8 mouse cellular contexts compared by ENCODE assay signal in genomic region chr9:41156720-41157019, GRCm38 (mm10). TPM values are rescaled to one million over a fixed set of nuclear protein-coding genes. Genes with fewer than 3 reads are reported as not detected.
DNase-seq lines count a peak whose midpoint lies in the region; ATAC-seq and TF ChIP-seq lines count a peak whose summit lies in the region.

No protein-coding gene starts in this region.

- DNase-seq in layer of hippocampus, adult 2 months (ENCODE audit: low spot score in 2 of 2): peak; percentile 43 to 50
- no peak for DNase-seq in layer of hippocampus, postnatal 14 days (ENCODE audit: low spot score in 2 of 2)
- peak; percentile 33 for DNase-seq in R1 (ENCODE audit: low read depth, low spot score)
- DNase-seq in kidney, postnatal 14 days: peak; percentile 42
- DNase-seq in midbrain, embryonic 14.5 days: peak; percentile 70
- DNase-seq in urinary bladder, adult 2 months (ENCODE audit: low spot score): no peak

- H3K27ac ChIP-seq in layer of hippocampus, adult 2 months: peak overlapping the region; percentile 92
- peak overlapping the region; percentile 82; the same call in 1 of the 2 replicates for H3K27ac ChIP-seq in forebrain, embryonic 15.5 days (replicated peaks)
- H3K27ac ChIP-seq in midbrain, embryonic 14.5 days (replicated peaks; ENCODE audit: low read depth, low read length): peak overlapping the region; percentile 87; the same call in 1 of the 2 replicates

- WGBS in forebrain, embryonic 15.5 days: 1% methylated on average over 20 of the region's 20 CpGs
- under 1% methylated on average over 20 of the region's 20 CpGs for WGBS in midbrain, embryonic 14.5 days

- no peaks in the 10 kb centered on the region for H3K36me3 ChIP-seq in forebrain, embryonic 15.5 days
- no peaks in the 10 kb centered on the region for H3K36me3 ChIP-seq in midbrain, embryonic 14.5 days (ENCODE audit: control insufficient read depth, insufficient read depth, low read length)

- H3K4me2 ChIP-seq in forebrain, embryonic 15.5 days (replicated peaks): peak overlapping the region; percentile 92
- H3K4me2 ChIP-seq in midbrain, embryonic 14.5 days (ENCODE audit: low read length): peak overlapping the region; percentile 78

- peaks cover 4% of the 10 kb centered on the region; the same call in 1 of the 2 replicates for H3K27me3 ChIP-seq in forebrain, embryonic 15.5 days
- peaks cover 13% of the 10 kb centered on the region; the same call in 1 of the 2 replicates for H3K27me3 ChIP-seq in midbrain, embryonic 14.5 days (ENCODE audit: control insufficient read depth, insufficient read depth, low read length)

- peak; percentile 19; the same call in 1 of the 2 replicates for ATAC-seq in forebrain, embryonic 15.5 days (replicated peaks)
- peak; percentile 32; the same call in 1 of the 2 replicates for ATAC-seq in midbrain, embryonic 14.5 days (ENCODE audit: low FRiP score, low TSS enrichment)
- ATAC-seq in erythroid progenitor cell, adult 5-6 weeks (replicated peaks; ENCODE audit: low FRiP score, poor library complexity, severe bottlenecking): no peak

- 0 out of 2 replicates have a peak, but pooled peaks have one; percentile 10 for TF ChIP-seq CTCF in layer of hippocampus, adult 2 months (conservative IDR thresholded peaks at IDR 0.05)

- H3K4me3 ChIP-seq in layer of hippocampus, adult 2 months: peak overlapping the region; percentile 83
- peak overlapping the region; percentile 86 for H3K4me3 ChIP-seq in forebrain, embryonic 15.5 days
- peak overlapping the region; percentile 82 for H3K4me3 ChIP-seq in midbrain, embryonic 14.5 days (replicated peaks; ENCODE audit: low read depth, low read length)

- H3K9me3 ChIP-seq in forebrain, embryonic 15.5 days: no peaks in the 10 kb centered on the region
- H3K9me3 ChIP-seq in midbrain, embryonic 14.5 days (ENCODE audit: control insufficient read depth, low read length): no peaks in the 10 kb centered on the region

- H3K4me1 ChIP-seq in forebrain, embryonic 15.5 days: peaks cover 32% of the 10 kb centered on the region
- H3K4me1 ChIP-seq in midbrain, embryonic 14.5 days (ENCODE audit: control insufficient read depth, insufficient read depth, low read length): peaks cover 16% of the 10 kb centered on the region; the same call in 1 of the 2 replicates

- peak overlapping the region; percentile 70 for H3K9ac ChIP-seq in forebrain, embryonic 15.5 days (replicated peaks)
- H3K9ac ChIP-seq in midbrain, embryonic 14.5 days (replicated peaks; ENCODE audit: low read length): peak overlapping the region; percentile 86

RNA-seq across cellular contexts. Expression of gene Ubash3b, which starts 4.8 kb away (rescaled TPM):
- total RNA-seq in layer of hippocampus, adult 2 months (2021): 10 to 100 TPM; 26.7 to 27.0 TPM
- total RNA-seq in layer of hippocampus, postnatal 14 days (2021): 10 to 100 TPM; 29.0 to 30.4 TPM
- polyA plus RNA-seq in forebrain, embryonic 15.5 days (2015; fragmentation: Nextera tagmentation; extraction: Ambion mirVana): 14.7 and 15.4 TPM in 2 replicates
- 18.9 and 21.3 TPM in 2 replicates for polyA plus RNA-seq in midbrain, embryonic 14.5 days (2014; fragmentation: Nextera tagmentation; extraction: Ambion mirVana)
- 3.4 and 6.1 TPM in 2 replicates for total RNA-seq in erythroid progenitor cell, adult 5-6 weeks (2015; ENCODE audit: low replicate concordance)
- 1.8 and 11.4 TPM in 2 replicates for total RNA-seq in erythroid progenitor cell, adult 5-6 weeks (2017; ENCODE audit: low replicate concordance)
- 4.2 and 4.6 TPM in 2 replicates for polyA plus RNA-seq in urinary bladder, adult 2 months (2012; rRNA removed)

Comparison
In these comparisons a context has a peak if more than half of its experiments do, and no peak if none do; other contexts are left out.
1. DNase-seq: peak in layer of hippocampus, adult 2 months (2 of 2), R1 (single experiment), kidney, postnatal 14 days (single experiment) and midbrain, embryonic 14.5 days (single experiment); none in layer of hippocampus, postnatal 14 days (0 of 2) and urinary bladder, adult 2 months (single experiment).
2. Peak in every context shown above with its lines, with median percentiles within 50 percentile points of each other: H3K27ac ChIP-seq and H3K4me3 ChIP-seq.